Mouse (Mus musculus): Measurements from ENCODE around the gene Gm21190.

DNA sequence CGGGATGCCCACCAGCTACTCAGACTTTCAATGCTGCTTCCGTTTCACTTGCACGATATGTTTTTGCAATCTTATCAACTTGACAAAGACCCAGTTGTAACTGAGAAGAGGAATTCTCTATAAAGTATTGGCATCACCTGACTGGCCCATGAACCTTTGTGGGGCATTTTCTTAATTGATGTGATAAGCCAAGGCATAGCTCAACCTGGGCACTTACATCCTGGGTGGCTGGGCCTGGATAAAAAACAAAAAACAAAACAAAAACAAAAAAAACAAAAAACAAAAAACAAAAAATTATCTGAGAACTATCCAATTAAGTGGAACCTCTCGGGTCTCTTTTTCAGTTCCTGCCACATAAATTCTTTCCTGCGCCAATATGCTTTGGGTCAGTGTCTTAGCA, 40.3 kb downstream of the Gm21190 start:
- no peak for TF ChIP-seq CTCF (IDR thresholded peaks at IDR 0.05; ENCODE audit: low read depth)
- TF ChIP-seq EP300 (IDR thresholded peaks at IDR 0.05; ENCODE audit: low read depth): no peak
